Mouse (Mus musculus): ENCODE results near the gene Ank3.
A peak's percentile ranks its signal among the peaks of the same experiment; 100 is the strongest.
"Not testable (repeated sequence)": the region's sequence is repeated elsewhere in the genome, so short reads cannot be mapped to it uniquely, and the experiment has no call there.

Gene Ank3

GRCm38 (mm10) chr10:69398763-69399590 is at the start of gene Ank3:
TSS of gene Ank3 (plus strand) at chr10:69398773.
- DNase-seq (ENCODE audit: inconsistent age in 2 of 2, low spot score in 1 of 2), result peak in 1 of 2 experiments; percentile 47

DNA sequence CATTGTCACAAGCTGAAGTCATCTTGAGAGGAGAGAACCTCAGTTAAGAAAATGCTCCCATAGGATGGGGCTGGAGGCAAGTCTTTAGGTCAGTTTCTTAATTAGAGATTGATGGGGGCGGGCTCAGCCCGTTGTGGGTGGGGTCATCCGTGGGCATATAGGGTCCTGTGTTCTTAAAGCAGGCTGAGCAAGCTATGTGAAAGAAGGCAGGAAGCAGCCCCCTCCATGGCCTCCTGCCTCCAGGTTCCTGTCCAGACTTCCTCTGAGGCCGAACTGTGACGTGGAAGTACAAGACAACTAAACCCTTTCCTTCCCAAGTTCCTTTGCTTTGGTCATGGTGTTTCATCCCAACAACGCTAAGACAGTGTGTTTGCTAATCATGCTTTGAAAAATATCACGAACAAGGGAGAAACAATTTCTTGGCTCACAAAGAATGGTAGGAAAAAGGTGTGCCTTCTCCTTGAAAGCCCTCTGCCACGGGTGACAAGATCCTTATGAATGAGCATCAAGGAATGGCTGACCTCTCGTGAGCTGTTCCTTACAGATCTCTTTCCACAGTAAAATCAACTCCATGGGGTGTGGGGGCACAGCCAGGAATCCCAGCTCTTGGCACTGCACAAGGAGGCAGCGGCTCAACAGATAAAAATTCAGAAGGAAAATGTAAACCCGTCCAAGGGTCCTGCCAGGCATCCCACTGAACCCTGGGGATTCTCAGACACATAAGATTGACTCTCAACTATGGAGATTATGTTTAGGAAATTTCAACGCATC is 47.3 kb upstream of the Ank3 start:
- peak; percentile 8 to 32 for DNase-seq (ENCODE audit: inconsistent age in 2 of 2, low spot score in 1 of 2)

- peak in 1 of 2 experiments; percentile 7 for DNase-seq (ENCODE audit: inconsistent age in 2 of 2, low spot score in 1 of 2)
Observed at GRCm38 (mm10) chr10:69351842-69352211, 46.7 kb upstream of the Ank3 start.

DNA sequence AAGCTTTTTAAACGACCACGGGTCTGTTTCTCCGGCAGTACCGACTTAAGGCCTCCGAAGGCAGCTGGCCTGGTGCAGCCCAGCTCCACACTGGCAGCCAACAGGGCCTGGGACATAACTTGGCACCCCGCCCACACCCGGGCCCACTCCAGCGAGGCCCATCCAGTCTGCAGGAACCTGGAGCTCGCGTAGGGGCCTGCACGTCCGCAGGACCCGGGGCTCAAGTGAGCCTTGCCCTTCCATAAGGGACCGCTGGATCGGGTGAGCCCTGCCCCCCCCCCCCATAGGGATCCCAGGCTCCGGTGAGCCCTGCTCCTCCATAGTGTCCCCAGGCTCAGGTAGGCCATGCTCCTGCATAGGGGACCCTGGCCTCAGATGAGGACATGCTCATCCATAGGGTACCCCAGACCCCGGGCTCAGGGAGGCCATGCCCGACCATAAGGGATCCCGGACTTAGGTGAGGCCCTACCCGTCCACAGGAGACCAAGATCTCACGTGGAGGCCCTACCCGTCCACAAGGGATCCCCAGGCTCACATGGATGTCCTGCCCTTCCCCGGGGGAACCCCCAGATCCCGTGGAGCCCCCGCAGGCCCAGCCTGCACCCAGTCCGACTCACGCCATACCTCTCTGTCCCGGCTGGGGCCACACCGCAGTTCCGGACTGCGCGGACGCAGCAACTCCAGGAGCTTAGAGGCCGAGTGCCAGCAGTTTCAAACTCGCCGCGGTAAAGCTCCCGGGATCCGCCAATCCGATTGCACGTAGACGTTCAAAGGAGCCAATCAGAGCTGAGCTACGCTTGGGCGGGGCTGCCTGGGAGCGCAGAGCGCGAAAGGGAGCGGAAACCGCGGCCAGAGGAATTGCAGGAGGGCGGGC is 46.1 kb upstream of the Ank3 start, which contains the start of gene Cdk1:
Cdk1 (minus strand) TSS at position 727 of the 874 bp plus-strand sequence.
- DNase-seq (ENCODE audit: inconsistent age in 2 of 2, low spot score in 1 of 2), result peak; percentile 93 to 98

- DNase-seq (ENCODE audit: inconsistent age in 2 of 2, low spot score in 1 of 2), result not testable (repeated sequence)
Observed at GRCm38 (mm10) chr10:69353086-69353479, 45.5 kb upstream of the Ank3 start.

DNA sequence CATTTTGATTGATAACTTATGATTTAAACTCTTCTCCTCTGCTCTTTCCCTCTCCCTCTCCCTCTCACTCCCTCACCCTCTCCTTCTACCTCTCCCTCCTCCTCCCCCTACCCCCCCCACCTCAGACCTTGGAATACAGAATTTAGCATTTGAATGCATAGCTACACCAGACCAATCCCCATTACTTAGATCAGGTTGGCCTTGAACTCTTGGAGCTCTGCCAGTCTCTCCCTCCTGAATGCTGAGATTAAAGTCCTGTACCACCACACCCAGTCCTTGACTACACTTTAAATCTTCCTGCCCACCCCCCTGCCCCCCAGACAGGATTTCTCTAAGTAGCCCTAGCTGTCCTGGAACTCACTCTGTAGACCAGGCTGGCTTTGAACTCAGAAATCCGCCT is 38.9 kb upstream of the Ank3 start:
- DNase-seq (ENCODE audit: inconsistent age in 2 of 2, low spot score in 1 of 2), result no peak

DNA sequence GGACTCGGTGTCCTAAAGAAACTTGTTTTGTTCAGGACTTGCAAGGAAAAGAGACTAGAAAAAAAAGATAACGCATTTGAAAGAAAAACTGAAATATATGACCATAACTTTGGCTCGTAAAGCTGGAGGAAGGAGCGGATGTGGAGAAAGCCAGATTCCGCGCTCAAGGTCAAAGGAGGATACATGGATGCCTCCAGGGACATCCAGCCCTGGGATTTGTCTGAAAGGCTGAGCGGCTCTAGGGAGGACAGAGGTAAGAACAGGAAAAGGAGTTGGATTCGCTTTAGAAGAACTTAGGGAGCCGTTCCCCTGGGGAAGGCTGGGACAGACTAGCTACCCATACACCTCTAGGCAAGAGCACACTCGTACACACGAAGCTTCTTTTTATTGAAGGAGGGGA is 32.4 kb upstream of the Ank3 start:
- no peak for DNase-seq (ENCODE audit: inconsistent age in 2 of 2, low spot score in 1 of 2)

DNA sequence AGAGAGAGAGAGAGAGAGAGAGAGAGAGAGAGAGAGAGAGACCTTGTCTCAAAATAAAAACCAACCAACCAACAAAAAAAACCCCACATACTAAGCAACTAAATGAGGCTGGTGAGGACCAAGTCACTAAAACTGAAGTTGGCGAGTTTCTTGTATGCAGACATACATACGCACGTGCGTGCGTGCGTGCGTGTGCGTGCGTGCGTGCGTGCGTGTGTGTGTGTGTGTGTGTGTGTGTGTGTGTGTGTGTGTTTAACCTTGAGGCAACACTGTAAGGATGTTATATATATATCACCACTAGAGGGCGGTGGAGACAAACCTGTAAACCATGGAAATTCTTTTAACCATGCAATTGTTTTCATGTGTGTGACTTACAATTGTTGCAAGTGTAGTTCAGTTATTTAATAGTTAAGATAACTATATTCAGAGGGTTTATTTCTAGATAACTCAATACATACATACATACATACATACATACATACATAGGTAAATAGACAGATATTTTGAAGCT is 31.6 kb upstream of the Ank3 start:
- DNase-seq (ENCODE audit: inconsistent age in 2 of 2, low spot score in 1 of 2), result peak in 1 of 2 experiments; percentile 26

DNA sequence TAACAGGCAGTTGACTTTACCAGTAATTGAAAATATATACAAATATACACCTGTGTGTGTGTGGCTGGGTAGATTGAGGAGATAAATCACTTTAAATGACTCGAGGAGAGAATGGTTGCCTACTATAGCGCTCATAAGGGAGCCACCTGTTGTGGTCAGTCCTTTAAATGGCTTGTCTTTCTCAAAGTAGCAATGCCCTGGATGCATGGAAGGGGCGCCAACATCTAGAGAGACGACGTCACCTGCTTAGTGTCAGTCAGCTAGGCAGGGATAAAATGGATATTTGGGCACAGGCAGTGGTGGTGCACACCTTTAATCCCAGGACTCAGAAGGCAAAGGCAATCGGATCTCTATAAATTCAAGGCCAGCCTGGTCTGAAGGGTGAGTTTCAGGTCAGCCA is 29.3 kb upstream of the Ank3 start:
- DNase-seq (ENCODE audit: inconsistent age in 2 of 2, low spot score in 1 of 2), result no peak

GRCm38 (mm10) chr10:69371441-69371840 is 27.1 kb upstream of the Ank3 start:
- peak; percentile 13 to 54 for DNase-seq (ENCODE audit: inconsistent age in 2 of 2, low spot score in 1 of 2)

- no peak for DNase-seq (ENCODE audit: inconsistent age in 2 of 2, low spot score in 1 of 2)
Observed at GRCm38 (mm10) chr10:69372061-69372460, 26.5 kb upstream of the Ank3 start.

DNA sequence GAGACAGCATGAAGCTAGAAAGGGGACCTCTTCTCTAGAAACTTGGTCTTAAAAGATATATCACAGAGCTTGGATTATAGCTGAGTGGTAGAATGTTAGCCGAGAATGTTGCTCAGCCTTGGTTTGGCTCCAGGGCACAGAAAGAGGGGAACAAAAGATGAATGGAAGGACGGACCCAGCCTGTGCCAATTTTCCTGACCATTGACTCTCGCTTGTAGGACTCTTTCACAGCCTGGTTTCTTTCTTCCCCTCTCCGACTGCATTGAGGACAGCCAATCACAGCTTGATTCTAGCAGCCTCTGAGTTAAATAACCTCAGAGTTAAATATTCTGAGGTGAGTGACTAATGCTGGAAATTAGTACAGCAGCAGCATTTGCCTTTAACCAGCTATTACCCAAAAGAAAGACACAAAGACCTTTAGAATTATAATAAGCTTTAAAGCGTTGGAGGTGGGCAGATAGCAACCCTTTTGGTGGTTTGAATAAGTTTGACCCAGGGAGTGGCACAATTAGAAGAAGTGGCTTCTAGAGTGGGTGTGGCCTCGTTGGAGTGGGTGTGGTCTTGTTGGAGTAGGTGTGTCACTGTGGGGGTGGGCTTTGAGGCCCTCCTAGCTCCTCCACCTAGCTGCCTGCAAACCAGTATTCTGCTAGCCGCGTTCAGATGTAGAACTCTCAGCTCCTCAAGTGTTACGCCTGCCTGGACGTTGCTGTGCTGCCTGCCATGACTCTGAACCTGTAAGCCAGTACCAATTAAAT is 24.6 kb upstream of the Ank3 start:
- no peak for DNase-seq (ENCODE audit: inconsistent age in 2 of 2, low spot score in 1 of 2)

DNA sequence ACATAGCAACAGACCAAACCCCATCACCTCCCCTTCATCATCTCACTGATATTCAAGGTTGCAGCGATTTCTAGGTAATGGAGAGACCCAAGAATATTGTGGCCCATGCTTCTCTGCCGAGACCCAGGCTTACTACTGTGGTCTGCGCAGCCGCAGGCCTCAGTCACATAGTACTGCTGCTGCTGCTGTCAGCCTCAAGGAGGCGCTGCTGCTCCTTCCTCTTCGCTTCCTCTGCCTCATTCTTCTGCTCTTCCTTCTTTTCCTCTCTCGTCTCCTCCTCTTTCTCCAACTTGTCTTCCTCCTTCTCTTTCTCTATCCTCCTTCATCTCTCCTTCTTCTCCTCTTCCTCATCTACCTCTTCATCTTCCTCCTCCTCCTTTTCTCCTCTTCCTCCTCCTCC is 23.4 kb upstream of the Ank3 start:
- DNase-seq (ENCODE audit: inconsistent age in 2 of 2, low spot score in 1 of 2), result no peak

GRCm38 (mm10) chr10:69383186-69383585 is 15.4 kb upstream of the Ank3 start:
- DNase-seq (ENCODE audit: inconsistent age in 2 of 2, low spot score in 1 of 2), result no peak

GRCm38 (mm10) chr10:69384640-69385039 is 13.9 kb upstream of the Ank3 start:
- no peak for DNase-seq (ENCODE audit: inconsistent age in 2 of 2, low spot score in 1 of 2)

- DNase-seq (ENCODE audit: inconsistent age in 2 of 2, low spot score in 1 of 2), result no peak
Observed at GRCm38 (mm10) chr10:69385136-69385535, 13.4 kb upstream of the Ank3 start.

- DNase-seq (ENCODE audit: inconsistent age in 2 of 2, low spot score in 1 of 2), result no peak
Observed at GRCm38 (mm10) chr10:69386767-69387166, 11.8 kb upstream of the Ank3 start.

GRCm38 (mm10) chr10:69389511-69389910 is 9.1 kb upstream of the Ank3 start:
- DNase-seq (ENCODE audit: inconsistent age in 2 of 2, low spot score in 1 of 2), result no peak

- DNase-seq (ENCODE audit: inconsistent age in 2 of 2, low spot score in 1 of 2), result peak in 1 of 2 experiments; percentile 26
Observed at GRCm38 (mm10) chr10:69398197-69398762, 293 bp upstream of the Ank3 start.
